Mouse (Mus musculus) adrenal gland, postnatal 10 days (tissue): ENCODE results near the gene Ccdc85c. TPM values are rescaled to one million over a fixed set of nuclear protein-coding genes. Genes with fewer than 3 reads are reported as not detected.

Experiments used
- DNase-seq: peaks from one replicate; pipeline ENCODE4 v3.0.0; 2021; ENCODE audit warnings: mixed read lengths
- total RNA-seq, 2 experiments: library from RNA; stranded (reverse); gene quantifications; 2 replicates each; pipeline ENCODE4 v1.2.3; 2021

Ccdc85c gene
- total RNA-seq, 2 experiments from 2014 or later: 19.8 to 22.1 TPM

- no peak for DNase-seq
Observed at GRCm38 (mm10) chr12:108216611-108217370, 58.4 kb downstream of the Ccdc85c start.

- no peak for DNase-seq
Observed at GRCm38 (mm10) chr12:108215090-108215489, 60.1 kb downstream of the Ccdc85c start.

GRCm38 (mm10) chr12:108213090-108214041 is 61.9 kb downstream of the Ccdc85c start:
- DNase-seq: no peak

- peak; percentile 60 for DNase-seq
Observed at GRCm38 (mm10) chr12:108212476-108212875, 62.7 kb downstream of the Ccdc85c start.

- no peak for DNase-seq
Observed at GRCm38 (mm10) chr12:108212071-108212470, 63.2 kb downstream of the Ccdc85c start.

- DNase-seq: no peak
Observed at GRCm38 (mm10) chr12:108210623-108211022, 64.6 kb downstream of the Ccdc85c start.

- peak; percentile 85 for DNase-seq
Observed at GRCm38 (mm10) chr12:108208726-108209438, 66.3 kb downstream of the Ccdc85c start.

- DNase-seq: no peak
Observed at GRCm38 (mm10) chr12:108208216-108208615, 67.0 kb downstream of the Ccdc85c start.

GRCm38 (mm10) chr12:108206641-108207040 is 68.6 kb downstream of the Ccdc85c start:
- DNase-seq: peak; percentile 90

- DNase-seq: no peak
Observed at GRCm38 (mm10) chr12:108204978-108205377, 70.2 kb downstream of the Ccdc85c start.

GRCm38 (mm10) chr12:108203895-108204294 is 71.3 kb downstream of the Ccdc85c start:
- DNase-seq: no peak

GRCm38 (mm10) chr12:108200094-108200493 is 75.1 kb downstream of the Ccdc85c start:
- no peak for DNase-seq

GRCm38 (mm10) chr12:108198447-108198846 is 76.8 kb downstream of the Ccdc85c start:
- no peak for DNase-seq

GRCm38 (mm10) chr12:108195761-108196160 is 79.5 kb downstream of the Ccdc85c start:
- no peak for DNase-seq

GRCm38 (mm10) chr12:108193878-108194277 is 81.3 kb downstream of the Ccdc85c start:
- DNase-seq: no peak

GRCm38 (mm10) chr12:108187541-108188091 is 87.6 kb downstream of the Ccdc85c start:
- peak; percentile 40 for DNase-seq

GRCm38 (mm10) chr12:108181716-108182115 is 93.5 kb downstream of the Ccdc85c start:
- no peak for DNase-seq

GRCm38 (mm10) chr12:108179321-108180266 is 95.6 kb downstream of the Ccdc85c start, which contains the start of gene Ccnk:
TSS of gene Ccnk (plus strand) at chr12:108179579.
- peak; percentile 99 for DNase-seq

- DNase-seq: no peak
Observed at GRCm38 (mm10) chr12:108179246-108179320, 96.1 kb downstream of the Ccdc85c start, which contains the start of gene Setd3. TSS of gene Setd3 (minus strand) at chr12:108179314.

- DNase-seq: peak; percentile 67
Observed at GRCm38 (mm10) chr12:108178331-108179245, 96.6 kb downstream of the Ccdc85c start.
